Mouse (Mus musculus): Measurements from ENCODE around the gene Adgrg6. TPM values are rescaled to one million over a fixed set of nuclear protein-coding genes. Genes with fewer than 3 reads are reported as not detected.

Gene Adgrg6
- polyA plus RNA-seq, 1 experiment from 2014 or later = 13.0 TPM

DNA sequence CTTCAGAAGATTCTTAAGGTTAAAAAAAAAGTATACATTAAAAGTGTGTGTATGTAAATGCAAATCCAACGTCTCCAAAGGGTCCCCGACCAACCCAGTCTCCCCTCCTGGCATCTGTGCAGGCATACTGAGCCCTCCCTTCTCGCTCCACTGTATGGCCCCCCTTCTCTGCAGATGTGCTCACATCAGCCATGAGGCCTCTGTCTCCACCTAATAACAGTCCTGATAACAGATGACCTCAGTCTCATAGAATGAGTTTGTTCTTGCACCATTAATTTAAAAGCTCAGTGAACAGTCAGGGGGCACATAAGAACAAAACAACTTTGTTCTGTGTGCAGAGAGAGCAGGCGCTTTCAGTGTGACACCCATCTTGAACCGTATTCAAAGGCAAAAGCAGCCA is 27.6 kb downstream of the Adgrg6 start:
- ATAC-seq (ENCODE audit: low read depth) (no peak), DNase-seq (ENCODE audit: low spot score) (no peak)
- Histone ChIP-seq H3K4me1 (ENCODE audit: control insufficient read depth, insufficient read depth, low read length) (0 out of 2 replicates have a peak, but pooled peaks cover 4% of the 10 kb centered on the region), H3K9me3 (ENCODE audit: control insufficient read depth, low read length) (no peaks in the 10 kb centered on the region), H3K4me3 (ENCODE audit: low read depth, low read length) (no peak overlapping the region), H3K27me3 (replicated peaks; ENCODE audit: control insufficient read depth, insufficient read depth, low read length) (no peaks in the 10 kb centered on the region), H3K27ac (replicated peaks; ENCODE audit: low read depth, low read length) (no peak overlapping the region), H3K9ac (ENCODE audit: low read depth, low read length) (no peak overlapping the region), H3K4me2 (ENCODE audit: low read depth, low read length) (no peak overlapping the region), H3K36me3 (ENCODE audit: control insufficient read depth, insufficient read depth, low read length) (no peaks in the 10 kb centered on the region)
- 49% methylated on average over 5 of the region's 5 CpGs for WGBS

DNA sequence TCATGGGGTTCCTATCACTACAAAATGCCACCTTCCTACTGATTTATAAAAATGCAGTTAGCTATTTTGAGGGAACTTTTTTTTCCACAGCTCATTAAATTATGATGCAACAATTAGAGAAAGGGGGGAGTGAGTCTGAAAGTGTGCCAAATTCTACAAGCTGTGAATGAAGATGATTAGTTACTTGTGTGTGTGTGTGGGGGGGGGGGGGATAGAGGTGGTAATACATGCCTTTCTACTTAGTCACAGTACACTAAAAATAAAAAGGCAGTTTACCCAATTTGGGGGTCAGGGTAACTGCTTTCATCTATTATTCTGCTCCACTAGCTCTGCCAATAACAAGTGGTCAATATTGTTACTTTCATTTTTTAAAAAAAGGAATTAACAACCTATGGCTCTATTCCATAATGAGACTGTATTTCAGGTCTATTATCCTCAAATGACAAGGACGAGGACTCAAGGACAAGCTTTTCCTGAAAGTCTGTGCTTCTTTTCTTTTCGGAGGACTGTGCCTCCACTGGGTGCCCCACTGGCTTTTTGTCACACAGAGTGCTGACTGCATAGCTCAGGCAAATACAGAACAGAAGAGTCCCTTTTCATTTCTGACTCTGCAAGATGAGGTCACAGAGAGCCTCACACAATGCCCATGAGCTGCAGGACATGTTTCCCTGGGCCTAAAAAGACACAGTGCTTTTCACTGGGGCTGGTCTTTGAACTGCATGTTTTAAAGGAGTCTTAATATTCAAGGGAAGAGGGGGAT is 33.4 kb downstream of the Adgrg6 start:
- Histone ChIP-seq H3K9me3 (ENCODE audit: control insufficient read depth, low read length) (no peaks in the 10 kb centered on the region), H3K4me1 (ENCODE audit: control insufficient read depth, insufficient read depth, low read length) (no peaks in the 10 kb centered on the region), H3K4me2 (ENCODE audit: low read depth, low read length) (no peak overlapping the region), H3K27me3 (replicated peaks; ENCODE audit: control insufficient read depth, insufficient read depth, low read length) (no peaks in the 10 kb centered on the region), H3K36me3 (ENCODE audit: control insufficient read depth, insufficient read depth, low read length) (no peaks in the 10 kb centered on the region), H3K27ac (replicated peaks; ENCODE audit: low read depth, low read length) (no peak overlapping the region), H3K4me3 (ENCODE audit: low read depth, low read length) (no peak overlapping the region), H3K9ac (ENCODE audit: low read depth, low read length) (no peak overlapping the region)
- ATAC-seq (ENCODE audit: low read depth) (no peak), DNase-seq (ENCODE audit: low spot score) (peak; percentile 13)
- WGBS = 60% methylated on average over 2 of the region's 2 CpGs

DNA sequence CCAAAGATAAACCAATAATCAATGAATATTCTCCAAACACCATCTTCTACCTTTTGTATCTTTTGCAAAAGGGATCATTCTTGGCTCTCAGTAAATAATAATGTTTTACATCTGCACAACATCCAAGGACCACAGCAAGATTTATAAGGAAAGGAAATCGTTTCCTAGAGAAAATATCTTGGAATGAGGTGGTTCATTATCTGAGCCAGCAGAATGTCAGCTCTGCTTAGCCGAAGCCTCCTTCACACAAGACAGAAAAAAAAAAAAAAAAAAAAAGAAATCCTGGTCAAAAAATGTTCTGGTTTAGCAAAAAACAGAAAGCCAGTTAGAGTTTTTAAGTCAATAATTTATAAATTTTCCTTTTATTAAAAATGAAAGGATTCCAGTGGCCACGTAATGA is 34.3 kb downstream of the Adgrg6 start:
- no peak overlapping the region for H3K4me3 ChIP-seq (ENCODE audit: low read depth, low read length)
- DNase-seq (ENCODE audit: low spot score) = peak; percentile 15
- H3K9me3 ChIP-seq (ENCODE audit: control insufficient read depth, low read length) = no peaks in the 10 kb centered on the region
- H3K4me2 ChIP-seq (ENCODE audit: low read depth, low read length) = no peak overlapping the region
- no peak overlapping the region for H3K27ac ChIP-seq (replicated peaks; ENCODE audit: low read depth, low read length)
- ATAC-seq (ENCODE audit: low read depth) = no peak
- H3K9ac ChIP-seq (ENCODE audit: low read depth, low read length) = no peak overlapping the region
- H3K27me3 ChIP-seq (replicated peaks; ENCODE audit: control insufficient read depth, insufficient read depth, low read length) = no peaks in the 10 kb centered on the region
- WGBS = 56% methylated on average over 3 of the region's 3 CpGs
- no peaks in the 10 kb centered on the region for H3K4me1 ChIP-seq (ENCODE audit: control insufficient read depth, insufficient read depth, low read length)
- H3K36me3 ChIP-seq (ENCODE audit: control insufficient read depth, insufficient read depth, low read length) = no peaks in the 10 kb centered on the region

DNA sequence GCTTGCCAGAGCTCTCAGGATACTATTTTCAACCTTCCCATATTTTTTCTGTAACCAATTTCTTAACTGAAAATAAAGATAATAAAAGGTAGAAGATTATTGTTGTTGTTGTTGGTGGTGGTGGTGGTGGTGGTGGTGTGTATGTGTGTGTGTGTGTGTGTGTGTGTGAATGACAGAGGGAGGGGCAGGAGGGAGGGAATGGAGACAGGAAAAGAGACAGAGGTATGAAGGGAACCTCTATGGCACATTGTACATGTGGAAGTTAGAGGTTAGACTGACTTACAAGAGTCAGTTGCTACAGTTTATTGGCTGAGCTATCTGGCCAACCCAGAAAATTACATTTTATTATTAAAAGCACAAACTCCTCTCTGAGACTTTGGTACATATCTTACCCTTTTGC is 49.8 kb downstream of the Adgrg6 start:
- H3K9me3 ChIP-seq (ENCODE audit: control insufficient read depth, low read length) = no peaks in the 10 kb centered on the region
- no peak for DNase-seq (ENCODE audit: low spot score)
- H3K4me2 ChIP-seq (ENCODE audit: low read depth, low read length) = no peak overlapping the region
- H3K9ac ChIP-seq (ENCODE audit: low read depth, low read length) = no peak overlapping the region
- H3K36me3 ChIP-seq (ENCODE audit: control insufficient read depth, insufficient read depth, low read length) = no peaks in the 10 kb centered on the region
- no peak overlapping the region for H3K4me3 ChIP-seq (ENCODE audit: low read depth, low read length)
- no peaks in the 10 kb centered on the region for H3K4me1 ChIP-seq (ENCODE audit: control insufficient read depth, insufficient read depth, low read length)
- ATAC-seq (ENCODE audit: low read depth) = no peak
- no peaks in the 10 kb centered on the region for H3K27me3 ChIP-seq (replicated peaks; ENCODE audit: control insufficient read depth, insufficient read depth, low read length)
- no peak overlapping the region for H3K27ac ChIP-seq (replicated peaks; ENCODE audit: low read depth, low read length)

DNA sequence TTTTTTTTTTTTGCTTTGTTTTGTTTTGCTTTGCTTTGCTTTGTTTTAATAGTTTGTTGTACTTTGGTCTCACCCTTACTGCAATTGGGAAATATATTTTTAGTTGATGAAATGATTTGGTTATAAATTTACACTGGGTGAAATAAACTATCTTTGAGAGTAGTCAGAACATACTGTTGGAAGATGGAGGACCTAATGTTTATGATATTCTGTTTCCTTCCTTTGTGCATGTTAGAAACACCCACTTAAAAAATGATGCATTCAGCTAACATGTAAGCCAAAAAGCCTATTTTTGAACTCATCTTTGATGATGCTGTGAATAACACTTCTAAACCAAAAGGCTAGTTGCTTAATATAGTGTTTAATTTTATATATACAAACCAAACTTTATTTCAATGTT is 50.3 kb downstream of the Adgrg6 start:
- Histone ChIP-seq H3K36me3 (ENCODE audit: control insufficient read depth, insufficient read depth, low read length) (no peaks in the 10 kb centered on the region), H3K9ac (ENCODE audit: low read depth, low read length) (no peak overlapping the region), H3K4me3 (ENCODE audit: low read depth, low read length) (no peak overlapping the region), H3K4me2 (ENCODE audit: low read depth, low read length) (no peak overlapping the region), H3K4me1 (ENCODE audit: control insufficient read depth, insufficient read depth, low read length) (no peaks in the 10 kb centered on the region), H3K9me3 (ENCODE audit: control insufficient read depth, low read length) (no peaks in the 10 kb centered on the region), H3K27ac (replicated peaks; ENCODE audit: low read depth, low read length) (no peak overlapping the region), H3K27me3 (replicated peaks; ENCODE audit: control insufficient read depth, insufficient read depth, low read length) (no peaks in the 10 kb centered on the region)
- no peak for DNase-seq (ENCODE audit: low spot score)
- no peak for ATAC-seq (ENCODE audit: low read depth)

DNA sequence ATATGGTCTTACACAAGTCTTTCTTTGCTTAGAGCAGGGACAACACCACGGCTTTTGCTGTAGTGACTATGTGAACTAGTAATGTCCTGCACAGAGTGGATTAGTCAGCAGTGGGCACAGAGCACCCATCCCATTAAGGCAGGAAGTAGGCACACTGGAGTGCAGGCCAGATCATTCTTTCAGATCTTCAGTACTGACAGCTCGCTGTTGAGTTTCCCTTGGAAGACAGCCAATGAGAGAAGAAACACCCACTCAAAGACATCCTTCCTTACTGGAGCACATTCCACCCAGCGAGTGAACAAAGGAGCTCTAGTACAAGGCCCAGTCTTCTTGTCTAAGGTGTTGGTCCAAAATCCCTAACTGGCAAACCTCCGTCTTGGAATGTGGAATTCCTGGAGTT is 53.6 kb downstream of the Adgrg6 start:
- no peaks in the 10 kb centered on the region for H3K4me1 ChIP-seq (ENCODE audit: control insufficient read depth, insufficient read depth, low read length)
- no peaks in the 10 kb centered on the region for H3K36me3 ChIP-seq (ENCODE audit: control insufficient read depth, insufficient read depth, low read length)
- 75% methylated on average over 4 of the region's 4 CpGs for WGBS
- H3K9ac ChIP-seq (ENCODE audit: low read depth, low read length) = no peak overlapping the region
- H3K27ac ChIP-seq (replicated peaks; ENCODE audit: low read depth, low read length) = no peak overlapping the region
- no peaks in the 10 kb centered on the region for H3K27me3 ChIP-seq (replicated peaks; ENCODE audit: control insufficient read depth, insufficient read depth, low read length)
- no peaks in the 10 kb centered on the region for H3K9me3 ChIP-seq (ENCODE audit: control insufficient read depth, low read length)
- no peak overlapping the region for H3K4me3 ChIP-seq (ENCODE audit: low read depth, low read length)
- no peak overlapping the region for H3K4me2 ChIP-seq (ENCODE audit: low read depth, low read length)
- DNase-seq (ENCODE audit: low spot score) = no peak
- no peak for ATAC-seq (ENCODE audit: low read depth)

DNA sequence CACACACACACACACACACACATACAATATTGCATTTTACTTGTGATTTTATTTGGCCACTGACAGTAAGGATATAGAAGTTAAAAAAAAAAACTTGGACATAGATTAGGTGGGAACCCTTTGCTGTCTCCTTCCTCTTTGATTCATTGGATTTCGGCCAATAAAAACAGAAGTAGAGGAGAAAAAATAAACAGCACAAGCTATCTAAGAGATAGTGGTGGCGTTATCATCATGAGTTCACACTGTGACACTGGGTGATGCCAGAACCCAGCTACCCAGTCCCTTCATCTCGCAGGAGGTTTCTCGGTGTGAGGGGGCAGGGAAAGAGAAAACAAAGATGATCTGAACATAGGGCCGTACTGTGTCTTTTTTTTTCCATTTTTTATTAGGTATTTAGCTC is 62.2 kb downstream of the Adgrg6 start:
- Histone ChIP-seq H3K4me2 (ENCODE audit: low read depth, low read length) (no peak overlapping the region), H3K27me3 (replicated peaks; ENCODE audit: control insufficient read depth, insufficient read depth, low read length) (no peaks in the 10 kb centered on the region), H3K36me3 (ENCODE audit: control insufficient read depth, insufficient read depth, low read length) (no peaks in the 10 kb centered on the region), H3K9ac (ENCODE audit: low read depth, low read length) (no peak overlapping the region), H3K9me3 (ENCODE audit: control insufficient read depth, low read length) (no peaks in the 10 kb centered on the region), H3K4me3 (ENCODE audit: low read depth, low read length) (no peak overlapping the region), H3K4me1 (ENCODE audit: control insufficient read depth, insufficient read depth, low read length) (peaks cover 9% of the 10 kb centered on the region), H3K27ac (replicated peaks; ENCODE audit: low read depth, low read length) (no peak overlapping the region)
- no peak for DNase-seq (ENCODE audit: low spot score)
- no peak for ATAC-seq (ENCODE audit: low read depth)
- 76% methylated on average over 5 of the region's 5 CpGs for WGBS

DNA sequence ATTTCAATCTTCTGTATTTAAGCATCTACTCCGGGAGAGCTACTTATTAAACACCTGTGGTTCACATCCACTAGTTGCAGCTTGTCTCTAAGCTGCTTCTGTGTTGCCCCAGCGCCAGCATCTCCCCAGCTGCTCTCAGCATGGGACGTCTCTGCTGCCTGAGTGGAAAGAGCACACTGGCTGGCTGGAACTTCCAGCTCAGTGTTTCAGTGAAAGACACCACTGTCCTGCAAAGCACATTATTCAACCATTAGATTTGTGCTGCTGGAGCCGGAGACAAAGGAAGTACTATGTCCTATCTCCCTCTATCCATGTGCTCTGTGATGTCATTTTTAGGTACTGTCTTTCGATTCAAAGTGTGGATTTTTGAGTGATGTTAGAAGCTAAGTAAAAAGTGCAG is 63.0 kb downstream of the Adgrg6 start:
- 22% methylated on average over 5 of the region's 5 CpGs for WGBS
- no peak overlapping the region for H3K9ac ChIP-seq (ENCODE audit: low read depth, low read length)

DNA sequence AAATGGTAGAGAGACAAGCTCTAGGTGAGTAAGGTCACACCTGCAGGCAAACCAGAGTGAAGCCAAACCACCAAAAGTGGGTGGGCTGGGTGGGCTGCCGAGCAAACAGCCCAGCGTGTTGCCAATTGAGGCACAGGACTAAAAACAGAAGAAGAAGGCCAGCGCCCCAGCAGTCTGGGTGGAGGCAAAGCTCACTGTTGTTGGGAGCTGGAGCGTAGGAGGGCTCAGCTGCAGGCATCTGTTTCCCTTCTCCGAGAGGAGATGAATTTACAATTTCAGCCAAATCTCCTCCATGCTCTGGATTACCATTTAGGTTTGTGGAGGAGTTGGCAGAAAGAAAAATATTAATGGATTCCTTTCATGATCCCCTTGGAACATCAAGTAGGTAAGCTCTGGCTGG is 64.5 kb downstream of the Adgrg6 start:
- no peak for ATAC-seq (ENCODE audit: low read depth)
- WGBS = 40% methylated on average over 5 of the region's 5 CpGs
- no peak overlapping the region for H3K9ac ChIP-seq (ENCODE audit: low read depth, low read length)

More for the DNA sequence above, 63.0 kb downstream of the Adgrg6 start:
- Histone ChIP-seq H3K27ac (replicated peaks; ENCODE audit: low read depth, low read length) (no peak overlapping the region), H3K9me3 (ENCODE audit: control insufficient read depth, low read length) (no peaks in the 10 kb centered on the region), H3K4me2 (ENCODE audit: low read depth, low read length) (no peak overlapping the region), H3K4me3 (ENCODE audit: low read depth, low read length) (no peak overlapping the region), H3K4me1 (ENCODE audit: control insufficient read depth, insufficient read depth, low read length) (peaks cover 9% of the 10 kb centered on the region), H3K27me3 (replicated peaks; ENCODE audit: control insufficient read depth, insufficient read depth, low read length) (no peaks in the 10 kb centered on the region), H3K36me3 (ENCODE audit: control insufficient read depth, insufficient read depth, low read length) (no peaks in the 10 kb centered on the region)
- ATAC-seq (ENCODE audit: low read depth) (no peak; the same call in 1 of the 2 replicates), DNase-seq (ENCODE audit: low spot score) (peak; percentile 35)

More for the DNA sequence above, 64.5 kb downstream of the Adgrg6 start:
- H3K27me3 ChIP-seq (replicated peaks; ENCODE audit: control insufficient read depth, insufficient read depth, low read length) = no peaks in the 10 kb centered on the region
- no peaks in the 10 kb centered on the region for H3K36me3 ChIP-seq (ENCODE audit: control insufficient read depth, insufficient read depth, low read length)
- peak; percentile 27 for DNase-seq (ENCODE audit: low spot score)
- no peak overlapping the region for H3K4me3 ChIP-seq (ENCODE audit: low read depth, low read length)
- peaks cover 9% of the 10 kb centered on the region for H3K4me1 ChIP-seq (ENCODE audit: control insufficient read depth, insufficient read depth, low read length)
- H3K27ac ChIP-seq (replicated peaks; ENCODE audit: low read depth, low read length) = no peak overlapping the region
- no peaks in the 10 kb centered on the region for H3K9me3 ChIP-seq (ENCODE audit: control insufficient read depth, low read length)
- no peak overlapping the region for H3K4me2 ChIP-seq (ENCODE audit: low read depth, low read length)

Measured in embryonic facial prominence, embryonic 14.5 days (tissue).